Mouse (Mus musculus) hindbrain, embryonic 11.5 days (tissue): ENCODE data around the gene Fxr1. TPM values are rescaled to one million over a fixed set of nuclear protein-coding genes. Genes with fewer than 3 reads are reported as not detected.

ENCODE experiments used
- ATAC-seq: fragments of 200-750 bp; cut with Nextera tagmentation; 2 replicates; pipeline ENCODE4 v1.8.0; 2017; ENCODE audit warnings: mild to moderate bottlenecking, moderate TSS enrichment, moderate library complexity; ENCODE audit not compliant: low FRiP score
- DNase-seq: peaks from one replicate; pipeline ENCODE4 v3.0.0-alpha.2; 2015; ENCODE audit warnings: low spot score
- H3K27ac ChIP-seq: fragments of 300-500 bp; sonication (generic); 2 replicates; pipeline ENCODE4 v1.5.1; 2014; ENCODE audit warnings: mild to moderate bottlenecking, low read depth, low read length
- H3K27me3 ChIP-seq: fragments of 300-500 bp; sonication (generic); 2 replicates; pipeline ENCODE4 v1.6.1; 2014; ENCODE audit warnings: mild to moderate bottlenecking, low read length, moderate library complexity, mixed read lengths; ENCODE audit not compliant: control insufficient read depth, insufficient read depth
- H3K36me3 ChIP-seq: fragments of 300-500 bp; sonication (generic); 2 replicates; pipeline ENCODE4 v1.6.1; 2014; ENCODE audit warnings: mild to moderate bottlenecking, low read length, moderate library complexity, mixed read lengths; ENCODE audit not compliant: control insufficient read depth, insufficient read depth
- H3K4me1 ChIP-seq: fragments of 300-500 bp; sonication (generic); replicated peaks from 2 replicates; pipeline ENCODE4 v1.6.1; 2014; ENCODE audit warnings: low read length, mixed read lengths; ENCODE audit not compliant: control insufficient read depth, insufficient read depth
- H3K4me2 ChIP-seq: fragments of 300-500 bp; sonication (generic); replicated peaks from 2 replicates; pipeline ENCODE4 v1.6.1; 2014; ENCODE audit warnings: mild to moderate bottlenecking, low read depth, low read length
- H3K4me3 ChIP-seq: fragments of 300-500 bp; sonication (generic); 2 replicates; pipeline ENCODE4 v1.5.1; 2014; ENCODE audit warnings: low read depth, low read length
- H3K9ac ChIP-seq: fragments of 300-500 bp; sonication (generic); 2 replicates; pipeline ENCODE4 v1.6.1; 2014; ENCODE audit warnings: low read depth, low read length
- H3K9me3 ChIP-seq: fragments of 300-500 bp; sonication (generic); 2 replicates; pipeline ENCODE4 v1.6.1; 2016; ENCODE audit warnings: low read length; ENCODE audit not compliant: control insufficient read depth
- WGBS: fragments of 180-500 bp; shearing (Covaris S2); extraction: QIAGEN DNeasy Blood & Tissue Kit; methylation state at CpG from one replicate; pipeline ENCODE4 v1.1.7; 2014; 5-methylcytosine and 5-hydroxymethylcytosine counted together
- polyA plus RNA-seq: library from polyadenylated mRNA; unstranded; fragments of >200 nt; fragmentation: Nextera tagmentation; extraction: Ambion mirVana; gene quantifications from 2 replicates; pipeline ENCODE4 v1.2.1, GENCODE M21; 2014

The Fxr1 gene
- polyA plus RNA-seq, 1 experiment from 2014 or later = 76.8 TPM

DNA sequence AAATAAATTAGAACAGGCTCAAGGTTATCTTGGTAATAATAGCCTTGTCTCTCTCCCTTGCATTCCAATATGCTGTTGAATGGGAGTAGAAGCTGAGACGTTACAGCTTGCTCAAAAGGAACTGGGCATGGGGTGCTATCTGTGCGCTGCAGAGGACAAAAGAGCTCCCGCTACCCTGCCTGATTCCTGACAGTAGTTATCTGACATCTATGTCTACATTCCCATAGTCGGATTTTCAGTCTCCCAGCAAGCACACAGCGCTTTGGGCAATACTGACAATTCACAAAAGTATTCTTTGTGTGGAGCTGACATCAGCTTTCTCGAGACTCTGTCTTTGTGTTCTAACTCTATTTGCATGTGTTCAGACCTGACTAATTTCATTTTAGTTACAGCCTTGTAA lies 96.1 kb downstream of the Fxr1 start:
- H3K27ac ChIP-seq = no peak overlapping the region
- WGBS = 23% methylated on average over 6 of the region's 6 CpGs
- DNase-seq = peak; percentile 29

GRCm38 (mm10) chr3:34119869-34120268 lies 100.1 kb downstream of the Fxr1 start:
- Histone ChIP-seq H3K27me3 (no peaks in the 10 kb centered on the region), H3K4me3 (no peak overlapping the region), H3K4me2 (no peak overlapping the region), H3K4me1 (no peaks in the 10 kb centered on the region), H3K27ac (no peak overlapping the region), H3K9ac (no peak overlapping the region), H3K36me3 (no peaks in the 10 kb centered on the region), H3K9me3 (no peaks in the 10 kb centered on the region)
- DNase-seq = no peak
- WGBS = 55% methylated on average over 4 of the region's 4 CpGs
- ATAC-seq = no peak

More for the DNA sequence above, 96.1 kb downstream of the Fxr1 start:
- Histone ChIP-seq H3K9ac (no peak overlapping the region), H3K4me2 (no peak overlapping the region), H3K4me3 (no peak overlapping the region), H3K27me3 (no peaks in the 10 kb centered on the region), H3K4me1 (no peaks in the 10 kb centered on the region), H3K36me3 (no peaks in the 10 kb centered on the region), H3K9me3 (no peaks in the 10 kb centered on the region)
- ATAC-seq = peak; percentile 40

Other genes starting within 250 kb of the Fxr1 start
- 62.7 and 82.3 TPM in 2 replicates for gene Ttc14, start 220.1 kb upstream of the Fxr1 start, polyA plus RNA-seq
- 11.5 and 13.5 TPM in 2 replicates for gene Ccdc39, start 175.6 kb upstream of the Fxr1 start, polyA plus RNA-seq
- 144 and 159 TPM in 2 replicates for gene Dnajc19, start 61.4 kb downstream of the Fxr1 start, polyA plus RNA-seq